Mouse (Mus musculus): ENCODE results near the gene Tmem109. TPM values are rescaled to one million over a fixed set of nuclear protein-coding genes. Genes with fewer than 3 reads are reported as not detected.

Gene Tmem109
- polyA plus RNA-seq, 2 experiments, result 11.1 to 16.1 TPM

GRCm38 (mm10) chr19:10869241-10869885 is 12.4 kb downstream of the Tmem109 start:
- no peak for TF ChIP-seq EP300 (IDR thresholded peaks at IDR 0.05; ENCODE audit: low read depth)
- no peaks in the 10 kb centered on the region for H3K4me1 ChIP-seq (replicated peaks; ENCODE audit: control insufficient read depth in 2 of 2, insufficient read depth in 2 of 2, low read length in 1 of 2)
- H3K36me3 ChIP-seq (replicated peaks; ENCODE audit: control insufficient read depth, insufficient read depth, low read depth), result no peaks in the 10 kb centered on the region; the same call in 1 of the 2 replicates
- no peak overlapping the region for H3K27ac ChIP-seq
- DNase-seq (ENCODE audit: low read depth in 3 of 3, low spot score in 3 of 3), result no peak
- peak overlapping the region; percentile 38 to 40 for H3K4me3 ChIP-seq (ENCODE audit: insufficient read depth in 1 of 2, low read depth in 2 of 2, low read length in 2 of 2)
- no peaks in the 10 kb centered on the region for H3K9me3 ChIP-seq (ENCODE audit: control insufficient read depth, low read length)
- peak; percentile 52; the same call in 1 of the 2 replicates for ATAC-seq (ENCODE audit: insufficient read depth)
- no peak overlapping the region for H3K9ac ChIP-seq (replicated peaks)
- WGBS (ENCODE audit: insufficient replicate concordance), result under 1% methylated on average over 43 of the region's 43 CpGs
- peak overlapping the region; percentile 47 for H3K4me2 ChIP-seq (ENCODE audit: low read depth)
- peaks cover 14% of the 10 kb centered on the region for H3K27me3 ChIP-seq (ENCODE audit: control insufficient read depth, insufficient read depth, low read length)

GRCm38 (mm10) chr19:10868623-10869141 is 13.1 kb downstream of the Tmem109 start:
- H3K27me3 ChIP-seq (ENCODE audit: control insufficient read depth, insufficient read depth, low read length), result peaks cover 14% of the 10 kb centered on the region

GRCm38 (mm10) chr19:10867946-10868622 is 13.7 kb downstream of the Tmem109 start:
- ATAC-seq (ENCODE audit: insufficient read depth), result no peak
- Histone ChIP-seq H3K9me3 (ENCODE audit: control insufficient read depth, low read length) (no peaks in the 10 kb centered on the region), H3K36me3 (replicated peaks; ENCODE audit: control insufficient read depth, insufficient read depth, low read depth) (no peaks in the 10 kb centered on the region; the same call in 1 of the 2 replicates), H3K4me2 (ENCODE audit: low read depth) (no peak overlapping the region), H3K9ac (replicated peaks) (no peak overlapping the region), H3K27me3 (ENCODE audit: control insufficient read depth, insufficient read depth, low read length) (peaks cover 14% of the 10 kb centered on the region), H3K27ac (no peak overlapping the region), H3K4me3 (ENCODE audit: insufficient read depth in 1 of 2, low read depth in 2 of 2, low read length in 2 of 2) (no peak overlapping the region), H3K4me1 (replicated peaks; ENCODE audit: control insufficient read depth in 2 of 2, insufficient read depth in 2 of 2, low read length in 1 of 2) (no peaks in the 10 kb centered on the region)
- TF ChIP-seq EP300 (IDR thresholded peaks at IDR 0.05; ENCODE audit: low read depth), result no peak
- TF ChIP-seq CTCF (IDR thresholded peaks at IDR 0.05; ENCODE audit: low read depth), result no peak
- no peak for DNase-seq (ENCODE audit: low read depth in 3 of 3, low spot score in 3 of 3)
- 27% methylated on average over 5 of the region's 5 CpGs for WGBS (ENCODE audit: insufficient replicate concordance)

More at GRCm38 (mm10) chr19:10868623-10869141, 13.1 kb downstream of the Tmem109 start:
- Histone ChIP-seq H3K4me1 (replicated peaks; ENCODE audit: control insufficient read depth in 2 of 2, insufficient read depth in 2 of 2, low read length in 1 of 2) (no peaks in the 10 kb centered on the region), H3K4me2 (ENCODE audit: low read depth) (peak overlapping the region; percentile 47), H3K9ac (replicated peaks) (no peak overlapping the region), H3K27ac (no peak overlapping the region), H3K9me3 (ENCODE audit: control insufficient read depth, low read length) (no peaks in the 10 kb centered on the region), H3K4me3 (ENCODE audit: insufficient read depth in 1 of 2, low read depth in 2 of 2, low read length in 2 of 2) (peak overlapping the region; percentile 38 to 40), H3K36me3 (replicated peaks; ENCODE audit: control insufficient read depth, insufficient read depth, low read depth) (no peaks in the 10 kb centered on the region; the same call in 1 of the 2 replicates)
- no peak for TF ChIP-seq CTCF (IDR thresholded peaks at IDR 0.05; ENCODE audit: low read depth)
- TF ChIP-seq EP300 (IDR thresholded peaks at IDR 0.05; ENCODE audit: low read depth), result no peak
- DNase-seq (ENCODE audit: low read depth in 3 of 3, low spot score in 3 of 3) (no peak), ATAC-seq (ENCODE audit: insufficient read depth) (no peak)
- 5% methylated on average over 17 of the region's 17 CpGs for WGBS (ENCODE audit: insufficient replicate concordance)

GRCm38 (mm10) chr19:10866351-10866750 is 15.4 kb downstream of the Tmem109 start:
- no peaks in the 10 kb centered on the region for H3K36me3 ChIP-seq (replicated peaks; ENCODE audit: control insufficient read depth, insufficient read depth, low read depth)
- TF ChIP-seq EP300 (IDR thresholded peaks at IDR 0.05; ENCODE audit: low read depth) (no peak), CTCF (IDR thresholded peaks at IDR 0.05; ENCODE audit: low read depth) (no peak)
- WGBS (ENCODE audit: insufficient replicate concordance), result 74% methylated on average over 13 of the region's 13 CpGs
- no peaks in the 10 kb centered on the region for H3K9me3 ChIP-seq (ENCODE audit: control insufficient read depth, low read length)
- H3K9ac ChIP-seq (replicated peaks), result no peak overlapping the region
- H3K4me3 ChIP-seq (ENCODE audit: insufficient read depth in 1 of 2, low read depth in 2 of 2, low read length in 2 of 2), result no peak overlapping the region
- no peak overlapping the region for H3K27ac ChIP-seq
- no peak overlapping the region for H3K4me2 ChIP-seq (ENCODE audit: low read depth)
- H3K4me1 ChIP-seq (replicated peaks; ENCODE audit: control insufficient read depth in 2 of 2, insufficient read depth in 2 of 2, low read length in 1 of 2), result no peaks in the 10 kb centered on the region
- H3K27me3 ChIP-seq (ENCODE audit: control insufficient read depth, insufficient read depth, low read length), result peaks cover 14% of the 10 kb centered on the region
- ATAC-seq (ENCODE audit: insufficient read depth) (no peak), DNase-seq (ENCODE audit: low read depth in 3 of 3, low spot score in 3 of 3) (no peak)

GRCm38 (mm10) chr19:10860072-10860497 is 21.7 kb downstream of the Tmem109 start:
- Histone ChIP-seq H3K36me3 (replicated peaks; ENCODE audit: control insufficient read depth, insufficient read depth, low read depth) (no peaks in the 10 kb centered on the region), H3K4me2 (ENCODE audit: low read depth) (no peak overlapping the region)

More at GRCm38 (mm10) chr19:10860072-10860497, 21.7 kb downstream of the Tmem109 start:
- Histone ChIP-seq H3K4me3 (ENCODE audit: insufficient read depth in 1 of 2, low read depth in 2 of 2, low read length in 2 of 2) (no peak overlapping the region), H3K9me3 (ENCODE audit: control insufficient read depth, low read length) (no peaks in the 10 kb centered on the region), H3K9ac (replicated peaks) (no peak overlapping the region), H3K27ac (no peak overlapping the region), H3K4me1 (replicated peaks; ENCODE audit: control insufficient read depth in 2 of 2, insufficient read depth in 2 of 2, low read length in 1 of 2) (no peaks in the 10 kb centered on the region), H3K27me3 (ENCODE audit: control insufficient read depth, insufficient read depth, low read length) (no peaks in the 10 kb centered on the region)
- WGBS (ENCODE audit: insufficient replicate concordance), result 43% methylated on average over 22 of the region's 22 CpGs
- TF ChIP-seq CTCF (IDR thresholded peaks at IDR 0.05; ENCODE audit: low read depth), result 0 out of 2 replicates have a peak, but pooled peaks have one; percentile 24
- TF ChIP-seq EP300 (IDR thresholded peaks at IDR 0.05; ENCODE audit: low read depth), result no peak
- ATAC-seq (ENCODE audit: insufficient read depth), result no peak
- no peak for DNase-seq (ENCODE audit: low read depth in 3 of 3, low spot score in 3 of 3)
